Mouse (Mus musculus): ENCODE measurements around the gene Teddm2. TPM values are rescaled to one million over a fixed set of nuclear protein-coding genes. Genes with fewer than 3 reads are reported as not detected.

Gene Teddm2
- not detected in 2 replicates for polyA plus RNA-seq (2012; ENCODE audit: insufficient read depth, insufficient read length, low replicate concordance, missing spikeins)

GRCm38 (mm10) chr1:153899731-153900380 is at the start of gene Teddm2, which contains the start of gene Glul:
TSS of gene Teddm2 (minus strand) at chr1:153900228.
TSS of gene Glul (plus strand) at chr1:153899944.
- Histone ChIP-seq H3K4me1 (ENCODE audit: control insufficient read depth, insufficient read depth, low read length) (peaks cover 16% of the 10 kb centered on the region; the same call in 1 of the 2 replicates), H3K27ac (ENCODE audit: insufficient read depth, low read depth, low read length) (peak within 1 kb of the TSS; percentile 94), H3K4me3 (ENCODE audit: insufficient read depth, low read depth, low read length) (peak within 1 kb of the TSS; percentile 83)
- TF ChIP-seq CTCF (IDR thresholded peaks at IDR 0.05; ENCODE audit: insufficient read depth, low read depth, low read length) (no peak), POLR2A (IDR thresholded peaks at IDR 0.05; ENCODE audit: insufficient read depth, low read depth, low read length) (peak; percentile 96)
- under 1% methylated on average over 51 of the region's 51 CpGs for WGBS

GRCm38 (mm10) chr1:153947837-153948236 is 47.8 kb upstream of the Teddm2 start:
- Histone ChIP-seq H3K4me3 (ENCODE audit: insufficient read depth, low read depth, low read length) (no peak overlapping the region), H3K27ac (ENCODE audit: insufficient read depth, low read depth, low read length) (no peak overlapping the region), H3K4me1 (ENCODE audit: control insufficient read depth, insufficient read depth, low read length) (no peaks in the 10 kb centered on the region)
- TF ChIP-seq CTCF (IDR thresholded peaks at IDR 0.05; ENCODE audit: insufficient read depth, low read depth, low read length), result no peak
- no peak for TF ChIP-seq POLR2A (IDR thresholded peaks at IDR 0.05; ENCODE audit: insufficient read depth, low read depth, low read length)
- 92% methylated on average over 6 of the region's 6 CpGs for WGBS

GRCm38 (mm10) chr1:153946971-153947370 is 46.9 kb upstream of the Teddm2 start:
- Histone ChIP-seq H3K4me3 (ENCODE audit: insufficient read depth, low read depth, low read length) (no peak overlapping the region), H3K27ac (ENCODE audit: insufficient read depth, low read depth, low read length) (no peak overlapping the region), H3K4me1 (ENCODE audit: control insufficient read depth, insufficient read depth, low read length) (0 out of 2 replicates have a peak, but pooled peaks cover 2% of the 10 kb centered on the region)
- WGBS, result 60% methylated on average over 7 of the region's 7 CpGs
- TF ChIP-seq POLR2A (IDR thresholded peaks at IDR 0.05; ENCODE audit: insufficient read depth, low read depth, low read length) (no peak), CTCF (IDR thresholded peaks at IDR 0.05; ENCODE audit: insufficient read depth, low read depth, low read length) (no peak)

- Histone ChIP-seq H3K4me3 (ENCODE audit: insufficient read depth, low read depth, low read length) (no peak overlapping the region), H3K27ac (ENCODE audit: insufficient read depth, low read depth, low read length) (no peak overlapping the region), H3K4me1 (ENCODE audit: control insufficient read depth, insufficient read depth, low read length) (peaks cover 4% of the 10 kb centered on the region; the same call in 1 of the 2 replicates)
- no peak for TF ChIP-seq CTCF (IDR thresholded peaks at IDR 0.05; ENCODE audit: insufficient read depth, low read depth, low read length)
- TF ChIP-seq POLR2A (IDR thresholded peaks at IDR 0.05; ENCODE audit: insufficient read depth, low read depth, low read length), result no peak
- 60% methylated on average over 5 of the region's 5 CpGs for WGBS
These were observed 45.2 kb upstream of the Teddm2 start for GRCm38 (mm10) chr1:153945181-153945580.

GRCm38 (mm10) chr1:153940986-153941385 is 41.0 kb upstream of the Teddm2 start:
- no peak for TF ChIP-seq CTCF (IDR thresholded peaks at IDR 0.05; ENCODE audit: insufficient read depth, low read depth, low read length)
- TF ChIP-seq POLR2A (IDR thresholded peaks at IDR 0.05; ENCODE audit: insufficient read depth, low read depth, low read length), result no peak
- Histone ChIP-seq H3K4me1 (ENCODE audit: control insufficient read depth, insufficient read depth, low read length) (peaks cover 4% of the 10 kb centered on the region; the same call in 1 of the 2 replicates), H3K27ac (ENCODE audit: insufficient read depth, low read depth, low read length) (no peak overlapping the region), H3K4me3 (ENCODE audit: insufficient read depth, low read depth, low read length) (no peak overlapping the region)
- 79% methylated on average over 2 of the region's 2 CpGs for WGBS

GRCm38 (mm10) chr1:153937025-153937424 is 37.0 kb upstream of the Teddm2 start:
- TF ChIP-seq POLR2A (IDR thresholded peaks at IDR 0.05; ENCODE audit: insufficient read depth, low read depth, low read length) (no peak), CTCF (IDR thresholded peaks at IDR 0.05; ENCODE audit: insufficient read depth, low read depth, low read length) (no peak)
- WGBS, result 94% methylated on average over 2 of the region's 2 CpGs
- Histone ChIP-seq H3K4me3 (ENCODE audit: insufficient read depth, low read depth, low read length) (no peak overlapping the region), H3K27ac (ENCODE audit: insufficient read depth, low read depth, low read length) (no peak overlapping the region), H3K4me1 (ENCODE audit: control insufficient read depth, insufficient read depth, low read length) (peaks cover 2% of the 10 kb centered on the region; the same call in 1 of the 2 replicates)

GRCm38 (mm10) chr1:153935844-153936380 is 35.9 kb upstream of the Teddm2 start:
- no peak overlapping the region for H3K4me3 ChIP-seq (ENCODE audit: insufficient read depth, low read depth, low read length)

GRCm38 (mm10) chr1:153933772-153934171 is 33.7 kb upstream of the Teddm2 start:
- no peak overlapping the region for H3K27ac ChIP-seq (ENCODE audit: insufficient read depth, low read depth, low read length)
- 85% methylated on average over 1 of the region's 1 CpGs for WGBS
- no peaks in the 10 kb centered on the region for H3K4me1 ChIP-seq (ENCODE audit: control insufficient read depth, insufficient read depth, low read length)
- H3K4me3 ChIP-seq (ENCODE audit: insufficient read depth, low read depth, low read length), result no peak overlapping the region
- TF ChIP-seq POLR2A (IDR thresholded peaks at IDR 0.05; ENCODE audit: insufficient read depth, low read depth, low read length) (no peak), CTCF (IDR thresholded peaks at IDR 0.05; ENCODE audit: insufficient read depth, low read depth, low read length) (no peak)

More at GRCm38 (mm10) chr1:153935844-153936380, 35.9 kb upstream of the Teddm2 start:
- TF ChIP-seq CTCF (IDR thresholded peaks at IDR 0.05; ENCODE audit: insufficient read depth, low read depth, low read length) (no peak), POLR2A (IDR thresholded peaks at IDR 0.05; ENCODE audit: insufficient read depth, low read depth, low read length) (no peak)
- WGBS, result 39% methylated on average over 12 of the region's 12 CpGs
- no peaks in the 10 kb centered on the region for H3K4me1 ChIP-seq (ENCODE audit: control insufficient read depth, insufficient read depth, low read length)
- H3K27ac ChIP-seq (ENCODE audit: insufficient read depth, low read depth, low read length), result peak overlapping the region; percentile 13

GRCm38 (mm10) chr1:153930431-153930830 is 30.4 kb upstream of the Teddm2 start:
- no peak overlapping the region for H3K27ac ChIP-seq (ENCODE audit: insufficient read depth, low read depth, low read length)
- no peaks in the 10 kb centered on the region for H3K4me1 ChIP-seq (ENCODE audit: control insufficient read depth, insufficient read depth, low read length)
- no peak overlapping the region for H3K4me3 ChIP-seq (ENCODE audit: insufficient read depth, low read depth, low read length)
- no peak for TF ChIP-seq CTCF (IDR thresholded peaks at IDR 0.05; ENCODE audit: insufficient read depth, low read depth, low read length)
- no peak for TF ChIP-seq POLR2A (IDR thresholded peaks at IDR 0.05; ENCODE audit: insufficient read depth, low read depth, low read length)
- 81% methylated on average over 2 of the region's 2 CpGs for WGBS

All from olfactory bulb, adult 2 months (tissue).